Mouse (Mus musculus) liver, embryonic 14.5 days (tissue): ENCODE measurements around the gene Trappc10.

Source experiments
- CTCF ChIP-seq: IDR thresholded peaks from 2 replicates; pipeline ENCODE4 v1.5.1; 2016; ENCODE audit warnings: antibody characterized with exemption, low read depth, control low read depth
- EP300 ChIP-seq: IDR thresholded peaks from 2 replicates; pipeline ENCODE4 v1.6.1; 2016; ENCODE audit warnings: antibody characterized with exemption, low read depth

DNA sequence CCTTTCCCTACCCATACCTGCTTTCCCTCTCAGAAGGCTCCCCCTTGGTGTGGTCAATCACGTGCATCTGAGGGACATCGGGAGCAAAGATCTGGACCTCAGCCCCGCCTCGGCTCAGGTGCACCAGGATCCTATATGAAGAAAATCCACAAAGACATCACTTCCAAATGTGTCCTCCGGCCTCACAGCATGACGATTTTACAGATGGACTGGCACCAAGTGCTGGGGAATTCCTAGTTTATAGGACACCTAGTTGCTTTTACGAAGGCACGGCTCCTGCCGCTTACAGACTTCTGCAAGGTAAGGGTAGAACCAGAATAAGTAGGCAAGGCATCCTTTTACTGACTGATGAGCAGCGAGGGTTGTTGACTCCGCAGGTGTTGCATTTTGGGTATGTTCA is 75.6 kb downstream of the Trappc10 start:
- TF ChIP-seq EP300 (no peak), CTCF (no peak)
